Mouse (Mus musculus) liver, embryonic 14.5 days (tissue): ENCODE data around the gene Acot1.

Experiments used
- CTCF ChIP-seq: IDR thresholded peaks from 2 replicates; pipeline ENCODE4 v1.5.1; 2016; ENCODE audit warnings: antibody characterized with exemption, low read depth, control low read depth
- EP300 ChIP-seq: IDR thresholded peaks from 2 replicates; pipeline ENCODE4 v1.6.1; 2016; ENCODE audit warnings: antibody characterized with exemption, low read depth

DNA sequence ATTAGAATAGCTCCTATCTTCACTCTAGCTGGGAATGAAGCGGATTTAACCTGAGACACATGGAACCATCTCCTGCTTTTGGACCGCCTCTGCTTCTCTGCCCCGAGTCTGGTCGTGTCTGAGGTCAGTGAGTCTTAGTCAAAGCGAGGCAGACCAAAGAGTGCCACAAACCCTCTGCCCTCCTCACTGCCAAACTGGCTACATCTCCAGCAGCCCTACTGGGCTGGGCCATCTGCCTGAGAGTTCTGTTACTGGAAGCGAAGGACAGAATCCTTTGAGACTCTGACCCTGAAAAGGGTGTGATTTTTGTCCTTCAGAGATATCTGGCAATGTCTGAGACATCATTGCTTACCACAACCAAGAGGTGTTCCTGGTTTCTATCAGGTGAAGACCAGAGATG lies 30.4 kb upstream of the Acot1 start:
- TF ChIP-seq EP300 (no peak), CTCF (no peak)
